Mouse (Mus musculus) gastrocnemius, postnatal 36 days (tissue): Measurements from ENCODE around the gene Ppil1. TPM values are rescaled to one million over a fixed set of nuclear protein-coding genes. Genes with fewer than 3 reads are reported as not detected.

Source experiments
- DNase-seq, 2 experiments: peaks; one replicate each; pipeline ENCODE4 v3.0.0; 2022
- intact Hi-C: fragments of 180-260 bp; cut with DNase I; formaldehyde crosslinking; loops from one replicate; pipeline ENCODE4 v1.15.1; 2025
- long read RNA-seq, 2 experiments: library from polyadenylated mRNA; stranded (forward); transcript quantifications; one replicate each; pipeline ENCODE4 v2.0.0; 2021
- total RNA-seq, 2 experiments: library from RNA; stranded (reverse); gene quantifications; 2 replicates each; pipeline ENCODE4 v1.2.3; 2021

The Ppil1 gene
- 1 to 10 TPM; 5.9 to 6.0 TPM for total RNA-seq
- long read RNA-seq, experiment 1, transcript Ppil1-201 (4 exons, 1,462 nt): major isoform, 7 of 7 reads
- long read RNA-seq, experiment 1, partial matches to known transcripts: 0 of 7 reads
- long read RNA-seq, experiment 1, other reads (novel, unspliced or antisense): 0 of 7 reads
- long read RNA-seq, experiment 2, transcript Ppil1-201 (4 exons, 1,462 nt): major isoform, 7 of 7 reads
- long read RNA-seq, experiment 2, partial matches to known transcripts: 0 of 7 reads
- long read RNA-seq, experiment 2, other reads (novel, unspliced or antisense): 0 of 7 reads

GRCm38 (mm10) chr17:29263840-29264633 lies at the start of gene Ppil1:
Gene Ppil1, minus strand, starts transcription at chr17:29264186.
- intact Hi-C loops: loop anchor here (2.0 kb wide), 1 partner anchor 107 kb away; no protein-coding TSS in a partner anchor
- peak; percentile 69 to 82 for DNase-seq

GRCm38 (mm10) chr17:29313300-29313699 lies 49.3 kb upstream of the Ppil1 start:
- no peak for DNase-seq
- intact Hi-C loops: no loop called here

GRCm38 (mm10) chr17:29312082-29312481 lies 48.1 kb upstream of the Ppil1 start:
- no peak for DNase-seq
- intact Hi-C loops: no loop called here

- no peak for DNase-seq
- intact Hi-C loops: no loop called here
Observed at GRCm38 (mm10) chr17:29311602-29312001, 47.6 kb upstream of the Ppil1 start.

GRCm38 (mm10) chr17:29310056-29310623 lies 46.2 kb upstream of the Ppil1 start:
- DNase-seq: no peak

GRCm38 (mm10) chr17:29305871-29306270 lies 41.9 kb upstream of the Ppil1 start:
- no peak for DNase-seq
- intact Hi-C loops: no loop called here

More at GRCm38 (mm10) chr17:29310056-29310623, 46.2 kb upstream of the Ppil1 start:
- intact Hi-C loops: no loop called here

- intact Hi-C loops: no loop called here
- peak in 1 of 2 experiments; percentile 55 for DNase-seq
Observed at GRCm38 (mm10) chr17:29305058-29305806, 41.2 kb upstream of the Ppil1 start.

- intact Hi-C loops: no loop called here
- peak in 1 of 2 experiments; percentile 46 for DNase-seq
Observed at GRCm38 (mm10) chr17:29304376-29305057, 40.5 kb upstream of the Ppil1 start.

- intact Hi-C loops: no loop called here
- DNase-seq: no peak
Observed at GRCm38 (mm10) chr17:29303856-29304255, 39.9 kb upstream of the Ppil1 start.

GRCm38 (mm10) chr17:29303087-29303486 lies 39.1 kb upstream of the Ppil1 start:
- DNase-seq: no peak
- intact Hi-C loops: no loop called here

- no peak for DNase-seq
- intact Hi-C loops: no loop called here
Observed at GRCm38 (mm10) chr17:29302149-29302548, 38.2 kb upstream of the Ppil1 start.

- no peak for DNase-seq
- intact Hi-C loops: no loop called here
Observed at GRCm38 (mm10) chr17:29301421-29301820, 37.4 kb upstream of the Ppil1 start.

- intact Hi-C loops: no loop called here
- no peak for DNase-seq
Observed at GRCm38 (mm10) chr17:29300926-29301325, 36.9 kb upstream of the Ppil1 start.

GRCm38 (mm10) chr17:29299282-29299681 lies 35.3 kb upstream of the Ppil1 start:
- no peak for DNase-seq
- intact Hi-C loops: no loop called here

- DNase-seq: no peak
- intact Hi-C loops: no loop called here
Observed at GRCm38 (mm10) chr17:29297813-29298212, 33.8 kb upstream of the Ppil1 start.

GRCm38 (mm10) chr17:29297321-29297720 lies 33.3 kb upstream of the Ppil1 start:
- no peak for DNase-seq

GRCm38 (mm10) chr17:29295835-29296234 lies 31.8 kb upstream of the Ppil1 start:
- no peak for DNase-seq
- intact Hi-C loops: no loop called here

More at GRCm38 (mm10) chr17:29297321-29297720, 33.3 kb upstream of the Ppil1 start:
- intact Hi-C loops: no loop called here

GRCm38 (mm10) chr17:29293807-29294605 lies 30.0 kb upstream of the Ppil1 start:
- intact Hi-C loops: no loop called here
- no peak for DNase-seq

- DNase-seq: no peak
- intact Hi-C loops: no loop called here
Observed at GRCm38 (mm10) chr17:29292996-29293395, 29.0 kb upstream of the Ppil1 start.
